Mouse (Mus musculus) MEL (cell line): Measurements from ENCODE around the gene Ctnna2. TPM values are rescaled to one million over a fixed set of nuclear protein-coding genes. Genes with fewer than 3 reads are reported as not detected.

Source experiments
- DNase-seq: peaks from one replicate; pipeline ENCODE4 v3.0.0; 2011; ENCODE audit warnings: low read depth, low spot score
- H3K27ac ChIP-seq: 2 replicates; pipeline ENCODE4 v1.5.1; 2012; ENCODE audit warnings: low read depth, mild to moderate bottlenecking, control low read depth, low read length, moderate library complexity; ENCODE audit not compliant: control insufficient read depth
- H3K27me3 ChIP-seq, 2 experiments: fragments of 150-350 bp in 1 of 2; sonication (generic) in 1 of 2; 2 replicates each; pipeline ENCODE4 v1.6.1; 2012; ENCODE audit warnings: low read length in 2 of 2, mild to moderate bottlenecking in 2 of 2, improper control_type of control experiment in 1 of 2, moderate library complexity in 1 of 2; ENCODE audit not compliant: insufficient read depth in 2 of 2, control insufficient read depth in 1 of 2
- H3K36me3 ChIP-seq, 2 experiments: 2 replicates each; pipeline ENCODE4 v1.6.1; 2012 to 2014; ENCODE audit warnings: low read length in 2 of 2, improper control_type of control experiment in 1 of 2, inconsistent platforms in 1 of 2, mild to moderate bottlenecking in 1 of 2; ENCODE audit not compliant: insufficient read depth in 2 of 2, control insufficient read depth in 1 of 2
- H3K4me1 ChIP-seq, 2 experiments: fragments of 150-350 bp in 1 of 2; sonication (generic) in 1 of 2; 2 replicates each; pipeline ENCODE4 v1.6.1; 2012; ENCODE audit warnings: low read length in 2 of 2, improper control_type of control experiment in 1 of 2, mild to moderate bottlenecking in 1 of 2; ENCODE audit not compliant: insufficient read depth in 2 of 2, control insufficient read depth in 1 of 2
- H3K4me3 ChIP-seq, 2 experiments: fragments of 150-350 bp in 1 of 2; sonication (generic) in 1 of 2; 2 replicates each; pipeline ENCODE4 v1.5.1; 2012; ENCODE audit warnings: low read depth in 2 of 2, low read length in 2 of 2, mild to moderate bottlenecking in 2 of 2, moderate library complexity in 2 of 2, control low read depth in 1 of 2, improper control_type of control experiment in 1 of 2; ENCODE audit not compliant: control insufficient read depth in 1 of 2, insufficient read depth in 1 of 2
- H3K79me2 ChIP-seq: 2 replicates; pipeline ENCODE4 v1.6.1; 2012; ENCODE audit warnings: mild to moderate bottlenecking, low read length, moderate library complexity; ENCODE audit not compliant: control insufficient read depth, poor library complexity, insufficient read depth
- H3K9ac ChIP-seq: 2 replicates; pipeline ENCODE4 v1.6.1; 2012; ENCODE audit warnings: low read depth, mild to moderate bottlenecking, control low read depth, low read length, moderate library complexity; ENCODE audit not compliant: control insufficient read depth, poor library complexity, severe bottlenecking
- H3K9me3 ChIP-seq: fragments of 150-350 bp; sonication (generic); replicated peaks from 2 replicates; pipeline ENCODE4 v1.6.1; 2012; ENCODE audit warnings: mild to moderate bottlenecking, low read length, improper control_type of control experiment, moderate library complexity; ENCODE audit not compliant: insufficient read depth
- CHD1 ChIP-seq: IDR thresholded peaks from 2 replicates; pipeline ENCODE4 v1.6.1; 2012; ENCODE audit warnings: low read depth, mild to moderate bottlenecking, inconsistent platforms, low read length, improper control_type of control experiment
- CHD2 ChIP-seq: IDR thresholded peaks from 2 replicates; pipeline ENCODE4 v1.6.1; 2011; ENCODE audit warnings: low read length, improper control_type of control experiment
- CTCF ChIP-seq, 3 experiments: IDR thresholded peaks in 2 of 3; conservative IDR thresholded peaks in 1 of 3; 2 replicates each; pipeline ENCODE4 v1.5.1; 2011 to 2012; ENCODE audit warnings: low read length in 3 of 3, low read depth in 2 of 3, mild to moderate bottlenecking in 2 of 3, improper control_type of control experiment in 1 of 3, inconsistent platforms in 1 of 3, mixed read lengths in 1 of 3, moderate library complexity in 1 of 3; ENCODE audit not compliant: control insufficient read depth in 1 of 3, insufficient read depth in 1 of 3, poor library complexity in 1 of 3, severe bottlenecking in 1 of 3
- E2F4 ChIP-seq: IDR thresholded peaks from 2 replicates; pipeline ENCODE4 v1.6.1; 2011; ENCODE audit warnings: low read depth, low read length, improper control_type of control experiment, borderline replicate concordance
- EP300 ChIP-seq, 2 experiments: IDR thresholded peaks; 2 replicates each; pipeline ENCODE4 v1.6.1; 2011; ENCODE audit warnings: improper control_type of control experiment in 2 of 2, low read length in 2 of 2, low read depth in 1 of 2, mild to moderate bottlenecking in 1 of 2
- GABPA ChIP-seq: IDR thresholded peaks from 2 replicates; pipeline ENCODE4 v1.6.1; 2012; ENCODE audit warnings: low read depth, mild to moderate bottlenecking, inconsistent platforms, low read length, improper control_type of control experiment, moderate library complexity
- GATA1 ChIP-seq: IDR thresholded peaks from 2 replicates; pipeline ENCODE4 v1.6.1; 2011; ENCODE audit warnings: low read depth, low read length, improper control_type of control experiment
- HCFC1 ChIP-seq: IDR thresholded peaks from 2 replicates; pipeline ENCODE4 v1.6.1; 2012; ENCODE audit warnings: low read depth, mild to moderate bottlenecking, inconsistent platforms, low read length, improper control_type of control experiment, moderate library complexity
- JUND ChIP-seq: IDR thresholded peaks from 2 replicates; pipeline ENCODE4 v1.6.1; 2011; ENCODE audit warnings: low read depth, mild to moderate bottlenecking, improper control_type of control experiment, low read length
- MAX ChIP-seq: IDR thresholded peaks from 2 replicates; pipeline ENCODE4 v1.6.1; 2011; ENCODE audit warnings: low read length, improper control_type of control experiment
- MXI1 ChIP-seq: IDR thresholded peaks from 2 replicates; pipeline ENCODE4 v1.6.1; 2011; ENCODE audit warnings: mild to moderate bottlenecking, low read depth, low read length, improper control_type of control experiment
- POLR2AphosphoS2 ChIP-seq: IDR thresholded peaks from 2 replicates; pipeline ENCODE4 v1.6.1; 2011; ENCODE audit warnings: low read length, improper control_type of control experiment
- RAD21 ChIP-seq: IDR thresholded peaks from 2 replicates; pipeline ENCODE4 v1.6.1; 2011; ENCODE audit warnings: mild to moderate bottlenecking, low read depth, low read length, improper control_type of control experiment
- RCOR1 ChIP-seq: IDR thresholded peaks from 2 replicates; pipeline ENCODE4 v1.6.1; 2012; ENCODE audit warnings: low read depth, mild to moderate bottlenecking, inconsistent platforms, low read length, improper control_type of control experiment
- SMC3 ChIP-seq: IDR thresholded peaks from 2 replicates; pipeline ENCODE4 v1.6.1; 2011; ENCODE audit warnings: low read depth, low read length, improper control_type of control experiment
- TAL1 ChIP-seq: IDR thresholded peaks from 2 replicates; pipeline ENCODE4 v1.6.1; 2012; ENCODE audit warnings: mild to moderate bottlenecking, inconsistent platforms, low read length, moderate library complexity, mixed read lengths
- USF1 ChIP-seq: IDR thresholded peaks from 2 replicates; pipeline ENCODE4 v1.6.1; 2014; ENCODE audit warnings: low read depth, mild to moderate bottlenecking, inconsistent platforms, low read length, improper control_type of control experiment, moderate library complexity
- ZC3H11A ChIP-seq: IDR thresholded peaks from 2 replicates; pipeline ENCODE4 v1.6.1; 2012; ENCODE audit warnings: low read depth, mild to moderate bottlenecking, inconsistent platforms, low read length, improper control_type of control experiment
- ZKSCAN1 ChIP-seq: IDR thresholded peaks from 2 replicates; pipeline ENCODE4 v1.6.1; 2012; ENCODE audit warnings: low read depth, mild to moderate bottlenecking, inconsistent platforms, low read length, improper control_type of control experiment, moderate library complexity
- ZMIZ1 ChIP-seq: IDR thresholded peaks from 2 replicates; pipeline ENCODE4 v1.6.1; 2012; ENCODE audit warnings: low read depth, mild to moderate bottlenecking, inconsistent platforms, low read length, improper control_type of control experiment, moderate library complexity
- ZNF384 ChIP-seq: IDR thresholded peaks from 2 replicates; pipeline ENCODE4 v1.6.1; 2012; ENCODE audit warnings: low read depth, mild to moderate bottlenecking, inconsistent platforms, low read length, improper control_type of control experiment
- polyA plus RNA-seq, 2 experiments: library from polyadenylated mRNA; stranded (reverse) in 1 of 2; unstranded in 1 of 2; fragments of >175 nt in 1 of 2; fragments of >200 nt in 1 of 2; gene quantifications; 2 replicates each; pipeline versions ENCODE4 v1.2.1 to v1.2.4; 2012; ENCODE audit warnings: low replicate concordance in 2 of 2, low read depth in 1 of 2; ENCODE audit not compliant: insufficient read length in 2 of 2, insufficient read depth in 1 of 2, missing spikeins in 1 of 2
- total RNA-seq: library from RNA; depleted of rRNA; stranded (reverse); fragments of 300-350 nt; gene quantifications from 2 replicates; pipeline ENCODE4 v1.2.3, GENCODE M21; 2012

Gene Ctnna2
- total and polyA plus RNA-seq, 3 experiments = not detected

GRCm38 (mm10) chr6:77604642-77605392 lies 374.7 kb downstream of the Ctnna2 start:
- H3K4me3 ChIP-seq = no peak overlapping the region
- no peak overlapping the region for H3K27ac ChIP-seq
- H3K79me2 ChIP-seq = no peaks in the 10 kb centered on the region
- no peaks in the 10 kb centered on the region for H3K27me3 ChIP-seq
- no peak for DNase-seq
- TF ChIP-seq USF1 (no peak), ZKSCAN1 (no peak), ZNF384 (no peak), MXI1 (no peak), RAD21 (no peak), JUND (no peak), GABPA (no peak), CHD1 (no peak), EP300 (IDR thresholded peaks at IDR 0.05; ENCODE audit: low read depth in 1 of 2, low read length in 2 of 2) (no peak), ZC3H11A (no peak), MAX (no peak), POLR2AphosphoS2 (no peak), HCFC1 (no peak), ZMIZ1 (no peak), SMC3 (no peak), CHD2 (no peak), CTCF (IDR thresholded peaks at IDR 0.05 in 2 of 3, conservative IDR thresholded peaks at IDR 0.05 in 1 of 3; ENCODE audit: control insufficient read depth in 1 of 3, insufficient read depth in 1 of 3, low read depth in 2 of 3, low read length in 3 of 3, poor library complexity in 1 of 3, severe bottlenecking in 1 of 3) (no peak), E2F4 (no peak), RCOR1 (no peak)
- no peaks in the 10 kb centered on the region for H3K36me3 ChIP-seq
- H3K4me1 ChIP-seq = no peaks in the 10 kb centered on the region
- H3K9me3 ChIP-seq = no peaks in the 10 kb centered on the region
- no peak overlapping the region for H3K9ac ChIP-seq

GRCm38 (mm10) chr6:77603914-77604313 lies 375.6 kb downstream of the Ctnna2 start:
- Histone ChIP-seq H3K79me2 (no peaks in the 10 kb centered on the region), H3K9me3 (no peaks in the 10 kb centered on the region), H3K27me3 (no peaks in the 10 kb centered on the region), H3K27ac (no peak overlapping the region), H3K4me3 (no peak overlapping the region), H3K4me1 (no peaks in the 10 kb centered on the region), H3K9ac (no peak overlapping the region), H3K36me3 (no peaks in the 10 kb centered on the region)
- no peak for DNase-seq
- no peak for TF ChIP-seq SMC3
- TF ChIP-seq GATA1 = no peak
- no peak for TF ChIP-seq TAL1
- TF ChIP-seq EP300 (IDR thresholded peaks at IDR 0.05; ENCODE audit: low read depth in 1 of 2, low read length in 2 of 2) = no peak
- no peak for TF ChIP-seq CTCF (IDR thresholded peaks at IDR 0.05 in 2 of 3, conservative IDR thresholded peaks at IDR 0.05 in 1 of 3; ENCODE audit: control insufficient read depth in 1 of 3, insufficient read depth in 1 of 3, low read depth in 2 of 3, low read length in 3 of 3, poor library complexity in 1 of 3, severe bottlenecking in 1 of 3)
- no peak for TF ChIP-seq JUND
